Mouse (Mus musculus) T-helper 2 cell (primary cell): ENCODE measurements around the gene Cd320.

Experiments used
- in situ Hi-C: fragments of 300-600 bp; cut with MboI, MseI; formaldehyde crosslinking; loops from one replicate; pipeline ENCODE4 v1.15.1; 2025; ENCODE audit warnings: high pct_unique_total_duplicates

The Cd320 gene

DNA sequence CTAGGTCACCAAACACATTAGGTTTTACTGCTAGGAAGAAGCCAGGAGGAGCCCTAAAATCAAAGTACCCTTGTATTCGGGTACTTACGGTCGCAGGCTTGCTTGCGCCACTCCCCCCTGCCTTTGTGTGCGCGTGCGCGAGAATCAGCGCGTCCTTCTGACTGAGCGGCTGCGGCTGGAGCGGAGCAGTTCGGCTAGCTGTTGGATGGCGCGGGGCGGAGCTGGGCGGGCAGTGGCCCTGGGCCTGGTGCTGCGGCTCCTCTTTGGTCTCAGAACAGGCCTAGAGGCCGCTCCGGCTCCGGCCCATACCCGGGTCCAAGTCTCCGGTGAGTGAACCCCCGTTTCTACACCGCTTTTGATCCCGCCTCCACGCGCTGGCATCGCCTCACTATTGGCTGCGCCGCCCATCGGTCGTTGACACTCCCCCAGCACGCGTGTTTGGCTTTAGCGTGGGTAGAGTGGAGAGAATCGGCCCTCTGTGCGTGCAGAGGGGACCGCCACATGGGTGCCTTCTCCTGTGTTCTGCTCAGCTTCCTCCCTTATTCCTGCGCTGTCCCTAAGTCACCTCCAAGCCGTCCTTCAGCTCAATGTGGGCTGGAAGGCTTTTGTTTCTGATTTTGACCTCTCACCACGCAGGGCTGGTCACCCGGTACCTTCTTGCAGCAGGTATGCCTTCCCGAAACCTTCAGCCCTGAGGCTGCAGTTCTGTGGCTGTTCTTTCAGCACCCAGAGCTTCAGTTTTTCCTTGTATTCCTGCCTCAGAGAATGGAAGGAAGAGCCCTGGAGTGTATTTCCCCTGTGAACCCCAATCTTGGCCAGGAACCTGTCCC lies at the start of gene Cd320:
Cd320 (plus strand) TSS at position 126 of the 830 bp plus-strand sequence.
- in situ Hi-C loops: no loop called here

DNA sequence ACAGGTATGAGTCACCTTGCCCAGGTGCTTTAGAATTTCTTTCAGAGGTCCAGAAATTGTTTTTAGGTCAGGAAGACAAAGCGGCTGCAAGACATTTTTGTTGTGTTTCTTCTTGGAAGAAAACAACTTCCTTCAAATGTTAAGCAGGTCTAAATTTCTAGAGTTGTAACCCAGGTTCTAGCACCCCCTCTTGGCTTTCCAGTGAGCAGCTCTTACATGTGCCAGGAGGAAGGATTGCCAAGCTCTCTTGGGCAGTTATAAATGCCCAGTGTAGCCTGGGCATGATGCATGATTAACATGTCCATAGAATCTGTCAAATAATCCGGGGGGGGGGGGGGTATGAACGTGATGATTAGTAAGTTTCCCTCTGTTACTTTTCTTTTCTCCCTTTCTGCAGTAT lies 44.6 kb upstream of the Cd320 start:
- in situ Hi-C loops: no loop called here

DNA sequence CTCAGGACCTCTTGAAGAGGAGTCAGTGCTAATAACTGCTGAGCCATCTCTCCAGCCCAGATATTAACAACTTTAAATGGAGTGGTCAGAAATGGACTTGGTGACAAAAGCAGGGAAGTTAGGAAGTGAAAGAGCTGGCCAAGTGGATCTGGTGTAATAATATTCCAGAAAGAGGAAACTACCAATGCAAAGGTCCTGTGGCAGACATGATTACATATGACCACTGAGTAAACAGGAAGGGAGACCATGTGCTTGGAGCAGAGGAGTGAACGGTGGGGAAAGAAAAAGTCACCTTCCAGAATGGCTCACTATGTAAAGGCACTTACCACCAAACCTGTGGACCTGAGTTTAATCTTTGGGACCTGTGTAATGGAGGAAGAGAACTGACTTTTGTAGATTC lies 43.6 kb upstream of the Cd320 start:
- in situ Hi-C loops: no loop called here

DNA sequence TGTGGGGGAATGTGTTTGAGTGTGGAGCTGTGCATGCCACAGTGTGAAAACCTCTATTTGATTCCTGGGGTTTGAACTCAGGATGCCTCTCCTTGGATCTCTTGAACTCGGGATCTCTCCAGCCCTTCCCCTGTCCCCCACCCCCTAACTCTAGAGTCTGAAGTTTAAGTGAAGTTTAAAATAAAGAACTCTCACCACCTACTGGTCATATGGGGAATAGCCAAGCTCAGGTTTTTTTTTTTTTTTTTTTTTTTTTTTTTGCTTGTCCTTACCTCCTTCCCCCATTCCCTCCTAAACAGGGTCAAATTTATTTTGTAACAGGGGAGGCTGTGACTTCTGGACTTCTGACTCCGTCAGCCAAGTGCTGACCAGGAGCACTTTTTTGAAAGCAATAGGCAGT lies 40.7 kb upstream of the Cd320 start:
- in situ Hi-C loops: no loop called here

DNA sequence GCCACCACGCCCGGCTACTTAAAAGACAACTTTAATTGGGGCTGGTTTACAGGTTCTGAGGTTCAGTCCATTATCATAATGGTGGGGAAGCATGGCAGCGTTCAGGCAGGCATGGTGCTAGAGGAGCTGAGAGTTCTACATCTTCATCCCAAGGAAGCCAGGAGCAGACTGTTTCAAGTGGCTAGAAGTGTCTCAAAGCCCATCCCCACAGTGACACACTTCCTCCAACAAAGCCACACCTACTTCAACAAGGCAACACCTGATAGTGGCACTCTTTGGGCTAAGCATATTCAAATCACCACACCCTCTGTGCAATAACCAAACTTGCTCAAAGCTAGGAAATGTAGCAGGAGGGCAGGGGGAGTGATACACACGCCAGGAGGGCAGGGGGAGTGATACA lies 38.7 kb upstream of the Cd320 start:
- in situ Hi-C loops: no loop called here

DNA sequence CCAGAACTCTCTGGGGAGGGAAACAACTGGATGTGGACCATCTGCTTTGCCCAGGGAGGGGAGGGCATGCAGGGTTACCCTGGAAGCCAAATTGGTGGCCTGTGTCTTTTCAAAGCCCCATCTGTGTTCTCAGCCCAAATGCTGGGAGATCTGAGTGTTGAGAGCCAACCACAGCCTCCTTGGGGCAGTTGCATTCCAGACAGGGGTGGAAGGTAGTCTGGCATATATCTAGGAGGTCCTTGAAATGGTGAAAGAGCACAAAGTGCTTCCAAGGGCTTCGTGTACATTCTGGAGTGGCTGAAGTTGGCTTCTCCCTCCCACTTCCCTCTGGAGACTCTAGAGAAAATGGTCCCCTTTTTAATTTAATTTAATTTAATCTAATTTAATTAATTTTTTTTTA lies 38.1 kb upstream of the Cd320 start:
- in situ Hi-C loops: no loop called here

DNA sequence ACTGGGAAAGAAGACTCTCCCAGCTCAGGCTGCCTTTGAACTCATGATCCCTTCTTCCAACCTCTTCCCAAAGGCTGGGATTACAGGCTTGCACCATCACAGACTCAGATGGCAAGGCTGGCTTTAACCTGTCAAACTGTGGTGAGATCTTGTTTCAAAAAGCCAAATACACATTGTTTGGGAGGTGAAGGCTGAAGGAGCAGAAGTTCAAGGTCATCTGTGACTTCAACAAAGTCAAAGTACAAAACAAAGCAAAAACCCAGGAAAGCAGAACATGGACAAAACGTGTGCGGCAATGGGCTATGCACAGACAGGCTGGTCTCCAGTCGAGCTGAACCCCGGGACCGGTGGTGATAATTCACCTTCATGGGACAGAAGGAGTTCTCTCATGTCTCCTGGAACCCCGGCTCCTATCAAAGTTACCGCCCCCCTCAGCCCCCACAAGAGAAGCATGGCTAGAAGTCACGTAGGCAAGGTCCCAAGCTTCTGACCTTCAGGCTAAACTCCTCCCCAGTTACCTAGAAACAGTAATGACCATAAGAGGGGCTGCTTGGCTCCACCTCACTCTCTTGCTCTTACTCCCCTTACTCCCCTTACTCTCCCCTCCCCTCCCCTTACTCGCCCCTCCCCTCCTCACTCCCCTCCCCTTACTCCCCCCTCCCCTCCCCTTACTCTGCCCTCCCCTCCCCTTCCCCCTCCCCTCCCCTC lies 35.6 kb upstream of the Cd320 start:
- in situ Hi-C loops: no loop called here

DNA sequence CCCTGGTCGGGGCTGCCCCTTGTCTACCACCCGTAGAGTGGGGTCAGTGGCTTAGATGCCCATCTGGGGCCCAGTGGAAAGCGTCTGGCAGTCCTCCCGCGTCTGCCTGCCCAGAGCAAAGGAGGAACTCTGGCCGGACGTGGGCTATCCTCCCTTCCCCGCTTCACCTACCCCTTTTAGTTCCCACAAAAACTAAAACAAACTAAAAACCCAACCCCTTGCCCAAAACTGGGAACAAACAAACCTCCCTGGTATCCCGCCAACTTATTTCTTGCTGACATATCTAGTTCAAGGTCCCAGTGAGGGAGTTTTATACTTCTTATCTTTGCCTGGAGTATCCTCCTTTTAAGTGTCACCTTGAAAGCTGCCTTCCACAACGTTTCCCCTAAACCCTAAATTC lies 34.7 kb upstream of the Cd320 start:
- in situ Hi-C loops: no loop called here

DNA sequence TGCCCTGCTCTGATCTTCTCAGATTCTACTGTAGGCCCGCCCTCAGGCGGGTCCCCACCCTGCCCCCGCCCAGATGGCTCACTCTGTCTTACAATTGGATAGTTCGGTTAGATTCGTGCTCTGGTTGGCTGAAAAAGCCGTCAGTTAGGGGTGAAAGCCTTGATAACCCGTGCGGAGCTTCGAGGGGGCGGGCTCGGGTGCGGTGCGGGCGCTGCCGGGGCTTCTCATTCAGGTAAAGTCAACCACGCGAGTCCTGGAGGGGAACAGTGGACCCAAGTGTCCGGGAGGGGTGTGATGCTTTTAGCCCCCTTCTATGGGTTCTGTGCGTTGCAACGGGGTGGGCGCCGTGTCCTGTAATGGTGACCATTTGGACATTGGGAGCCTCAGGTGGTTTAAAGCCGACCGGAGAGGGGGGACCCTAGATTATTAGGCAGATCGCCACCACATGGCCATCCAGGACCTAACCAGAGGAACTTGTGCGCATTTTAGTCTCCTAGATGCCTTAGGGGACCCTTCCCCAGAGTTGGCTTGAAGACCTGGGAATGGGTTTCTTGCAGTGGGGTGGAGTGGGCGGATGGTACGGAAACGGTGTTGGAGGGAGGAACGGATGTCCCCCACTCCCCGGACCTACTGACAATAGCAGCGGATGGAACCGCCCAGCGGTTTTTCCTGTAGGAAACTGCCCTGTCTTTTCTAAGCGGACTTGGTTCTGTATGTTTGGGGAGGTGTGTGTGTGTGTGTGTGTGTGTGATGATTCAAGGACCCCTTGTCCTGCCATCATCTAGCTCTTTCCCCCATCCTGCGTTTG lies 32.4 kb upstream of the Cd320 start, which contains the start of gene Kank3:
Kank3 (plus strand) TSS at position 186 of the 808 bp plus-strand sequence.
- in situ Hi-C loops: no loop called here

DNA sequence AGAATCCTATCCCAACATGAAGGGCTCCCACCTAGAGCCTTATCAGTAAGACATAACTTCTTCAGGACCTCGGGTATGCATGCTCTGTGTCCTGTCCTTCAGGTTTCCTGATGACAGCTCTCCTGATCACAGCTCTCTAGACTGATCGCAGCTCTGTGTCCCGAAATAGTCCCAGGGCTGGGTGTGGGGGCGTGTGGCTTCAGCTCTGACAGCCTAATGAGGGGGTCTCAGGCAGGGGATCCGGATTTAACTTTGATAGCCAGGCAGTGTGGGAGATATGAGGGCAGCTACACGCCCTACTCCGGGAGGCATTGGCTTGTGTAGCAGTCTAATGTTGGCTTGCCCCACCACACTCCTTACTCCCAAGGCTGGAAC lies 31.8 kb upstream of the Cd320 start:
- in situ Hi-C loops: no loop called here

DNA sequence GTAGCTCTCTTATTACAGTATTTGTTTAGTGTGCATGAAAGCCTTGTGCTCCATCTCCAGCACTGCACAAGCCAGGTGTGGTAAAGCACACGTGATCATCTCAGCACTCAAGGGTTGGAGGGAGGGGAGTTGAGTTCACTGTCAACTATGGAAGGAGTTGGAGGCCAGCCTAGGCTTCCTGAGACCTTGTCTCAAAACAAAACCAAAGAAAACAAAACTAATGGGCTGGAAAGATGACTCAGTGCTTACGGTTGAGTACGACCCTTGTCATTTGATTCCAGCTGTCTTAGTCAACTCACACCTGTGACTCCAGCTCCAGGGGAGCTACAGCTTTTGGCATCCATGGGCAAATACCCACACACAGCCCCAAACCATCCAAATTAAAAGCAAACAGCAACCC lies 30.4 kb upstream of the Cd320 start:
- in situ Hi-C loops: no loop called here

DNA sequence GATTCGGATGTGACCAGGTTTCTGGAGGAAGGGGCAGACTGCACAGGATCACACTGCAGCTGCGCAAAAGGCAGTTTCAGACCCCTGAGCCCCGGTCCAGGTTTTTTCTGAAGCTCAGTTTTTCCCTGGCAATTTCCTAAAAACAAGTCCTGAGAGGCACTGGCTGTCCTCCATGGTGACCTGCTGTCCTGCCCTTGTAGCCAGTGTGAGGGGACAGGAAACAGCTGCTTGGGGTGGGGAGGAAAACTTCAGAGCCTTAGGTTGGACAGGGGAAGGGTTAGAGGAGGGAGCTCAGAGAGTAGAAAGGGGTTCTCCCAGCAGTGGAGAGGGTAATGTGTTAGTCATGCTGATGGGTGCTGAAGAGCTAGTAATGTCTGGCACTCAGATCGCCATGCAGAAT lies 29.9 kb upstream of the Cd320 start:
- in situ Hi-C loops: no loop called here

DNA sequence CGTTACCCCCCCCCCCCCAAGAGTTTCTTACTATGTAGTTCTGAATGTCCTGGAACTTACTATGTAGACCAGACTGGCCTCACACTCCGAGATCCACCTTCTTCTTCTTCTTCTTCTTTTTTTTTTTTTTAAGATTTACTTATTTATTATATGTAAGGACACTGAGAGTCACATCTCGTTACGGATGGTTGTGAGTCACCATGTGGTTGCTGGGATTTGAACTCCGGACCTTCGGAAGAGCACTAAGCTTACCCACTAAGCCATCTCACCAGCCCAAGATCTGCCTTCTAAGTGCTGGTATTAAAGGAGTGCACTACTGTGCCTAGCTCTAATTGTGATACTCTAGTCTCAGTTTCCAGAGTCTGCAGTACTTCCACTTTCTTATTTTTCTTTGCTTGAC lies 27.5 kb upstream of the Cd320 start:
- in situ Hi-C loops: no loop called here

DNA sequence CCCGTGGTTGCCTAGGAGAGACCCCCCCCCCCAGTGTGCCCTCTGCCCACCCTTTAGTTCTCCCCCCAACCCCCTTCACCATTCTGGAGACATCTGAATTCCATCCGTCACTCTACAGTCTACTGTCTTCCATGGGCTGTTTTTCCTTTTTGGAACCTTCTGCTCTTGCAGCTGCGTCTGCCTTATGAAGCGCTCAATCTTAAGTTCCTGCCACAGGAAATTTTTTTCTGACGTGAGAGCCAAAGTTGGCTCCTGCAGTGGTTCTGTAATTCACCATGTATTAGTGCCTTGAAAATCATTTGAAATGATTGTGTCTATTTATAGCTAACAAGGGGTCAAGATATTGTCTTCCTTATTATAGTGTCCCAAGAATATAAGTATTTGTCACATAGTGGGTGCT lies 26.3 kb upstream of the Cd320 start:
- in situ Hi-C loops: no loop called here

DNA sequence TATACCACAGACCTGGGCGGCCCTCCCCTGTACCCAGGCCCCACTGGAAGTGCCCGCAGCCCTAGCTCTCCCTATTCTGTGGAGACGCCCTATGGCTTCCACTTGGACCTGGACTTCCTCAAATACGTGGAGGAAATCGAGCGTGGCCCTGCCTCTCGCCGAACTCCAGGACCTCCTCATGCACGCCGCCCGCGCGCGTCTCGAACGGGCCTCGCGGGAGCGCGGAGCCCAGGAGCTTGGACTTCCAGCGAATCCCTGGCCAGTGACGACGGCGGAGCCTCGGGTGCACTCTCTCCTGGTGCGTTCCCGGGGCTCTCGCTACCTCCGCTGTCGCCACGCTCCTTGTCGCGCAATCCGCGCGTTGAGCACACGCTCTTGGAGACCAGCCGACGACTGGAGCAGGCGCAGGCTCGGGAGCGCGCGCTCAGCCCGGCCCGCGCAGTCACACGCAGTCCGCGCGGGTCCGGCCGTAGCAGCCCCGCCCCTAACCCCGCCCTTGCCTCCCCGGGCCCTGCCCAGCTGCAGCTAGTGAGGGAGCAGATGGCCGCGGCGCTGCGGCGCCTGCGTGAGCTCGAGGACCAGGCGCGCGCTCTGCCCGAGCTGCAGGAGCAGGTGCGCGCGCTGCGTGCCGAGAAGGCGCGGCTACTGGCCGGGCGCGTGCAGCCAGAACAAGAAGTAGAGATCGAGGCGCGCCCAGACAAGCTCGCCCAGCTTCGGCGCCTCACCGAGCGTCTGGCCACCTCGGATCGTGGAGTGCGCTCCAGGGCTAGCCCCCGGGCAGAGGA lies 25.5 kb upstream of the Cd320 start:
- in situ Hi-C loops: no loop called here

DNA sequence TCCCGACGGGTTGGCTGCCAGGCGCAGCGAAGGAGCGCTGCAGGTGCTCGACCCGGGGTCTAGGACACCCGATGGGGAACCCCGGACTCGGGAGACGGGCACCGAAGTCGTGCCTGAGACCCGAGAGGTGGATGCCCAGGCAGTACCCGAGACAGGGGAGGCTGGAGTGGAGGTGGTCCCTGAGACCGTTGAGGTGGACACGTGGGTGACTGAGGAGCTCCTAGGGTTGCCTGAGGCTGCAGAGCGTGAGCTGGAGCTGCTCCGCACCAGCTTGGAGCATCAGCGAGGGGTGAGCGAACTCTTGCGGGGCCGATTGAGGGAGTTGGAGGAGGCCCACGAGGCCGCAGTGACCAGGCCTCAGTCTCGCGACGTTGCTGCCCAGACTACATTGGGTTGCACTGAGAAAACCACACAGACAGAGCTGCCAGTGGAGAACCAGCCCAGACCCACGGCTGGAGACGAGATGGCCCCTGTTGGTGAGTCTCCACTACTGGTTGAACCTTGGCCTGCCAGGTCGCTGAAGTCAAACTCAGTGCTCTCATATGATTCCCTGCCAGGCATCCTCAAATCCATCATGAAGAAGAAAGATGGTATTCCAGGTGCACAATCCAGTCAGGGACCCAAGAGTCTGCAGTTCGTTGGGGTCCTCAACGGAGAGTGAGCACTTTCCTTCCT lies 24.8 kb upstream of the Cd320 start:
- in situ Hi-C loops: no loop called here

DNA sequence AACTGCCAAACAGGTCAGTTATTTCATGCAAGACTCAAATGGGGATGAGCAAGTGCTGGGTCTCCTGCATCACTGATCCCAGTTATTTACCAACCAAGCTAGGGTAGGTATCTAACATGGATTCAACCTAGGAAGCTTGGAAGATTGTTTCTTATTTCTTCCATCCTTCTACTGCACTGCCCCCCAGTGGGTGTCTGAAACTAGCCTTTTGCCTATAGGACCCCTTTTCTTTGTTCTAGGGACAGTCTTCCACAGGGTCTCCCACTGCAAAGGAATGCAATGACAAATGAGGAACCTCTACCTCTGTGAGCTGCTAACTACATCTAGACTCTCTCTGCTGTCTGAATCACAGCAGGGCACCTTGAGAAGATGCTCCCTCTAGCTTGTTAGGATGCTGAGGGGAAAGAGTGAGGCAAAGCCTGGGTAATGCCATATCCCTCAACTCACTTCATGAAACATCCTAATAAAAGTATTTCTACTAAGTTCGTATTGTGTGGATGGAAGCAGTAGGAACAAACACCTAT lies 20.4 kb upstream of the Cd320 start:
- in situ Hi-C loops: loop anchor here (5.0 kb wide), 1 partner anchor 135 kb away; the partner anchor contains the start of gene Hnrnpm

DNA sequence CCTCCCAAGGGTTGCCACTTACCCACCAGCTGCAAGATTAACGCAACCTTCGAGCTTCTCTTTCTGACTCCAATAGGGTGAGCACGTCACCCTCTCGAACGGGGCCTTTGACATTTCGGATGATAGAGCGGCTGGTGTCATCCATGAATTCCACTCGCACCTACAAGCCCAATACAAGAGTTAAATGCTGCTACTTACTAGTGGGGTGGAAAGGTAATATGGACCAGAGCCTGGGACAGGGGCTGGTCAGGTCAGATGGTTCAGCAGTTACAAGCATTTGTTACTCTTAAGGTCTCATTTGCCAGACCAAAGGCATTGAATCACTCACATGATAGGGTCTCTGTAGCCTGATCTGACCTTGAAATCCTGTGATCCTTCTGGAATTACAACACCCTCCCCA lies 19.7 kb upstream of the Cd320 start:
- in situ Hi-C loops: loop anchor here (5.0 kb wide), 1 partner anchor 136 kb away; the partner anchor contains the start of gene Hnrnpm

DNA sequence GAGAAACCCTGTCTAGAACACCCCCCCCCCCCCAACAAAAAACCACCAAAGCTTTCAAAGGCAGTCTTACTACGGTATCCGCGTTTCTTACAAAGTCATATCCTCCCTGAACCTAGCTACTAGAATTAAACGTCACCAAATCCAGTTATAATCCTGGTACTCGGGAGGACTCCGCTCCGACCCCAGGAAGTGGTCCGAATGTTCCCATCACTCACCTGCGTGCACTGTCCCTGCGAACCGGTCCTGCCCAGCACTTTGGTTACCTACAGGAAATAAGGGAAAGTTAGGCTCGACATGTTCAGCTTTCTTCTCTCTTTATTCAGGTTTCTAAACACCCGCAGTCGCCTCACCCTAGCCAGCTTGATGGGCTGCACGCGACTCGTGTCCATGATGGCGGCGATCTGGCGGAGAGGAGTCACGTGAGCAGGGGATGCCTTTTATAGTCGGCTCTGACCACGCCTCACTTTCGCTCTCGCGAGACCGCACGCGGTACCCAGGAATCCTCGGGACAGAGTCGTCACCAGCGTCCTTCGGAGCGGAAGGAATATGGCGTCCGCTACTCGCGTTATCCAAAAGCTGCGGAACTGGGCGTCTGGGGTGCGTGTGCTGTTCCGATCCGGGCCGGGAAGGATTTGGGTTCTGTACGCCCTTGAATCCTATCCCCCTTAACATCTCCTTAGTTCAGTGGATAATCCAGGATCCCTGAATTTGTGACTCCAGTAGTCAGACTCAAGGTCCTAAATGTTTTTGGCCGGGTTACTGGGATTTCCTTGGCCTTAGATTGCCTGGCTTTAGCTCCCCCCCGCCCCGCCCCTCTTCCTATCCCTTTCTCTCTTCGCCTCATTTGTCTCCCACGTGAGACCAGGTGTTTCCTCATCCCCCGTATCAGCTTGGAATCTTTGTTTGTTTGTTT lies 18.6 kb upstream of the Cd320 start, which contains the start of the genes Rps28 and Ndufa7:
Rps28 (minus strand) TSS at position 479 of the 913 bp plus-strand sequence.
Ndufa7 (plus strand) TSS at position 489 of the 913 bp plus-strand sequence.
- in situ Hi-C loops: loop anchor here (5.0 kb wide), 1 partner anchor 137 kb away; the partner anchor contains the start of gene Hnrnpm
